Mouse (Mus musculus) midbrain, postnatal 0 days (tissue): ENCODE measurements around the gene Psmd6. TPM values are rescaled to one million over a fixed set of nuclear protein-coding genes. Genes with fewer than 3 reads are reported as not detected.

Experiments
- ATAC-seq: fragments of 200-750 bp; cut with Nextera tagmentation; 2 replicates; pipeline ENCODE4 v1.8.0; 2017; ENCODE audit warnings: moderate number of reproducible peaks, mild to moderate bottlenecking, moderate TSS enrichment, moderate library complexity; ENCODE audit not compliant: low FRiP score
- DNase-seq: peaks from one replicate; pipeline ENCODE4 v3.0.0-alpha.2; 2015; ENCODE audit warnings: low spot score
- H3K27ac ChIP-seq: fragments of 300-500 bp; sonication (generic); 2 replicates; pipeline ENCODE4 v1.5.1; 2014; ENCODE audit warnings: low read depth, mild to moderate bottlenecking, low read length, mixed read lengths
- H3K27me3 ChIP-seq: fragments of 300-500 bp; sonication (generic); 2 replicates; pipeline ENCODE4 v1.6.1; 2014; ENCODE audit warnings: low read length, control low read depth, mixed read lengths; ENCODE audit not compliant: insufficient read depth
- H3K36me3 ChIP-seq: fragments of 300-500 bp; sonication (generic); 2 replicates; pipeline ENCODE4 v1.6.1; 2014; ENCODE audit warnings: low read length, control low read depth, mixed read lengths; ENCODE audit not compliant: insufficient read depth
- H3K4me1 ChIP-seq: fragments of 300-500 bp; sonication (generic); 2 replicates; pipeline ENCODE4 v1.6.1; 2014; ENCODE audit warnings: mild to moderate bottlenecking, control low read depth, antibody characterized with exemption, low read length, mixed read lengths; ENCODE audit not compliant: insufficient read depth
- H3K4me2 ChIP-seq: fragments of 300-500 bp; sonication (generic); 2 replicates; pipeline ENCODE4 v1.6.1; 2014; ENCODE audit warnings: low read depth, mild to moderate bottlenecking, low read length, mixed read lengths; ENCODE audit not compliant: poor library complexity, severe bottlenecking
- H3K4me3 ChIP-seq: fragments of 300-500 bp; sonication (generic); 2 replicates; pipeline ENCODE4 v1.5.1; 2014; ENCODE audit warnings: low read depth, mild to moderate bottlenecking, low read length, moderate library complexity
- H3K9ac ChIP-seq: fragments of 300-500 bp; sonication (generic); replicated peaks from 2 replicates; pipeline ENCODE4 v1.6.1; 2014; ENCODE audit warnings: mild to moderate bottlenecking, low read length, moderate library complexity, mixed read lengths; ENCODE audit not compliant: poor library complexity, severe bottlenecking
- H3K9me3 ChIP-seq: fragments of 300-500 bp; sonication (generic); 2 replicates; pipeline ENCODE4 v1.6.1; 2016; ENCODE audit warnings: low read length, control low read depth
- CTCF ChIP-seq: IDR thresholded peaks from 2 replicates; pipeline ENCODE4 v1.5.1; 2016; ENCODE audit warnings: antibody characterized with exemption, mild to moderate bottlenecking
- WGBS: fragments of 180-500 bp; shearing (Covaris S2); extraction: QIAGEN DNeasy Blood & Tissue Kit; methylation state at CpG from one replicate; pipeline ENCODE4 v1.1.7; 2014; 5-methylcytosine and 5-hydroxymethylcytosine counted together
- polyA plus RNA-seq: library from polyadenylated mRNA; unstranded; fragments of >200 nt; fragmentation: Nextera tagmentation; extraction: Ambion mirVana; gene quantifications from 2 replicates; pipeline ENCODE4 v1.2.1, GENCODE M21; 2015
- total RNA-seq: library from RNA; depleted of rRNA; stranded (reverse); fragments of >200 nt; gene quantifications from 2 replicates; pipeline ENCODE4 v1.2.3, GENCODE M21; 2014

The Psmd6 gene
- total and polyA plus RNA-seq, 2 experiments from 2014 or later: 131 to 233 TPM

GRCm38 (mm10) chr14:14100773-14101280 is 20.0 kb downstream of the Psmd6 start:
- TF ChIP-seq CTCF: no peak

GRCm38 (mm10) chr14:14098330-14098980 is 22.3 kb downstream of the Psmd6 start:
- DNase-seq (peak; percentile 96), ATAC-seq (peak; percentile 78)
- Histone ChIP-seq H3K9me3 (no peaks in the 10 kb centered on the region), H3K9ac (no peak overlapping the region), H3K27me3 (no peaks in the 10 kb centered on the region), H3K4me2 (no peak overlapping the region), H3K36me3 (peaks cover 26% of the 10 kb centered on the region), H3K27ac (no peak overlapping the region), H3K4me1 (no peaks in the 10 kb centered on the region), H3K4me3 (no peak overlapping the region)
- TF ChIP-seq CTCF: peak; percentile 100
- 27% methylated on average over 10 of the region's 10 CpGs for WGBS

More at GRCm38 (mm10) chr14:14100773-14101280, 20.0 kb downstream of the Psmd6 start:
- H3K27ac ChIP-seq: no peak overlapping the region
- DNase-seq: no peak
- H3K27me3 ChIP-seq: no peaks in the 10 kb centered on the region
- H3K4me1 ChIP-seq: no peaks in the 10 kb centered on the region
- no peak for ATAC-seq
- no peak overlapping the region for H3K9ac ChIP-seq
- 92% methylated on average over 8 of the region's 8 CpGs for WGBS
- H3K4me2 ChIP-seq: no peak overlapping the region
- peaks cover 26% of the 10 kb centered on the region for H3K36me3 ChIP-seq
- H3K9me3 ChIP-seq: no peaks in the 10 kb centered on the region
- H3K4me3 ChIP-seq: no peak overlapping the region

- no peaks in the 10 kb centered on the region for H3K9me3 ChIP-seq
- H3K36me3 ChIP-seq: peaks cover 11% of the 10 kb centered on the region; the same call in 1 of the 2 replicates
- DNase-seq: no peak
- no peak overlapping the region for H3K27ac ChIP-seq
- no peak overlapping the region for H3K4me2 ChIP-seq
- 98% methylated on average over 6 of the region's 6 CpGs for WGBS
- H3K4me3 ChIP-seq: no peak overlapping the region
- no peak for ATAC-seq
- H3K4me1 ChIP-seq: no peaks in the 10 kb centered on the region
- no peak for TF ChIP-seq CTCF
- no peak overlapping the region for H3K9ac ChIP-seq
- H3K27me3 ChIP-seq: no peaks in the 10 kb centered on the region
These were observed 30.2 kb downstream of the Psmd6 start for GRCm38 (mm10) chr14:14090571-14090970.

- Histone ChIP-seq H3K36me3 (peaks cover 11% of the 10 kb centered on the region; the same call in 1 of the 2 replicates), H3K27ac (no peak overlapping the region), H3K9me3 (no peaks in the 10 kb centered on the region), H3K9ac (no peak overlapping the region), H3K27me3 (no peaks in the 10 kb centered on the region), H3K4me2 (no peak overlapping the region), H3K4me3 (no peak overlapping the region), H3K4me1 (no peaks in the 10 kb centered on the region)
- 90% methylated on average over 9 of the region's 9 CpGs for WGBS
- TF ChIP-seq CTCF: no peak
- DNase-seq (peak; percentile 9), ATAC-seq (no peak)
These were observed 32.6 kb downstream of the Psmd6 start for GRCm38 (mm10) chr14:14088016-14088791.

GRCm38 (mm10) chr14:14087348-14087747 is 33.4 kb downstream of the Psmd6 start:
- H3K4me1 ChIP-seq: no peaks in the 10 kb centered on the region
- no peak overlapping the region for H3K4me2 ChIP-seq
- ATAC-seq: no peak
- 89% methylated on average over 6 of the region's 6 CpGs for WGBS
- H3K9ac ChIP-seq: no peak overlapping the region
- H3K4me3 ChIP-seq: no peak overlapping the region
- peaks cover 11% of the 10 kb centered on the region; the same call in 1 of the 2 replicates for H3K36me3 ChIP-seq
- H3K27me3 ChIP-seq: no peaks in the 10 kb centered on the region
- no peak for TF ChIP-seq CTCF
- no peak overlapping the region for H3K27ac ChIP-seq
- no peak for DNase-seq
- no peaks in the 10 kb centered on the region for H3K9me3 ChIP-seq
